Mouse (Mus musculus) heart, postnatal 0 days (tissue): ENCODE data around the gene Gorasp2.

ENCODE experiments used
- CTCF ChIP-seq: IDR thresholded peaks from 2 replicates; pipeline ENCODE4 v1.5.1; 2016; ENCODE audit warnings: antibody characterized with exemption, control low read depth, low read depth
- EP300 ChIP-seq: IDR thresholded peaks from 2 replicates; pipeline ENCODE4 v1.6.1; 2016; ENCODE audit warnings: antibody characterized with exemption, low read depth

DNA sequence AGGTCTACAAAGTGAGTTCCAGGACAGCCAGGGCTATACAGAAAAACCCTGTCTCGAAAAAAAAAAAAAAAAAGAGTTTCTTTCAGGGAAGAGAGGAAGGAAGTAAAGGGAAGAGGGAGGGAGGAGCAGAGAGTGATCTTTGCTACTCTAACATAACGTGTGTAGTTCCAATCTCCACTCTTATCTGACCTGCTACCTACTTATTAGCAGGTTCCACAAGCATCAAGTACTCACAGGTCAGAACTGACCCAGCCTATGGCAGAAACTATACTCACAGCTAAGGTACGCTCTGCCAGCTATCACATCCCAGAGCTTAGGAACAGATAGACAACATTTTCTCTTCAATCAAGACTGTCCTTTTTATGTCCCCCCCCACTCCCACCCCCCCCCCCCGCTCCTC lies 74.2 kb downstream of the Gorasp2 start:
- no peak for TF ChIP-seq CTCF
- TF ChIP-seq EP300 = no peak
